Mouse (Mus musculus): Measurements from ENCODE around the gene Baz2b. TPM values are rescaled to one million over a fixed set of nuclear protein-coding genes. Genes with fewer than 3 reads are reported as not detected.
"Not testable (repeated sequence)": the region's sequence is repeated elsewhere in the genome, so short reads cannot be mapped to it uniquely, and the experiment has no call there.

The Baz2b gene
- polyA plus RNA-seq, 1 experiment from 2014 or later: 64.6 TPM

- no peak overlapping the region for H3K4me2 ChIP-seq (replicated peaks)
- no peak overlapping the region for H3K4me3 ChIP-seq
- no peaks in the 10 kb centered on the region for H3K9me3 ChIP-seq
- H3K36me3 ChIP-seq: no peaks in the 10 kb centered on the region
- no peak overlapping the region for H3K27ac ChIP-seq
- H3K4me1 ChIP-seq: peaks cover 22% of the 10 kb centered on the region
- no peak for ATAC-seq (ENCODE audit: low FRiP score, low read depth)
- H3K27me3 ChIP-seq: no peaks in the 10 kb centered on the region
- no peak overlapping the region for H3K9ac ChIP-seq
- WGBS: 44% methylated on average over 4 of the region's 4 CpGs
These were observed 128.8 kb downstream of the Baz2b start for GRCm38 (mm10) chr2:60080831-60081230.

- ATAC-seq (ENCODE audit: low FRiP score, low read depth): no peak
- H3K4me1 ChIP-seq: peaks cover 7% of the 10 kb centered on the region
- H3K4me3 ChIP-seq: no peak overlapping the region
- no peaks in the 10 kb centered on the region for H3K27me3 ChIP-seq
- peaks cover 8% of the 10 kb centered on the region for H3K36me3 ChIP-seq
- no peaks in the 10 kb centered on the region for H3K9me3 ChIP-seq
- H3K9ac ChIP-seq: no peak overlapping the region
- H3K4me2 ChIP-seq (replicated peaks): no peak overlapping the region
- 52% methylated on average over 9 of the region's 9 CpGs for WGBS
- H3K27ac ChIP-seq: no peak overlapping the region
These were observed 132.0 kb downstream of the Baz2b start for GRCm38 (mm10) chr2:60077631-60078030.

- H3K4me3 ChIP-seq: no peak overlapping the region
- no peak overlapping the region for H3K9ac ChIP-seq
- H3K4me2 ChIP-seq (replicated peaks): no peak overlapping the region
- no peak for ATAC-seq (ENCODE audit: low FRiP score, low read depth)
- H3K4me1 ChIP-seq: peaks cover 6% of the 10 kb centered on the region; the same call in 1 of the 2 replicates
- H3K27ac ChIP-seq: no peak overlapping the region
- no peaks in the 10 kb centered on the region for H3K9me3 ChIP-seq
- 79% methylated on average over 7 of the region's 7 CpGs for WGBS
- H3K36me3 ChIP-seq: peaks cover 8% of the 10 kb centered on the region
- H3K27me3 ChIP-seq: no peaks in the 10 kb centered on the region
These were observed 132.8 kb downstream of the Baz2b start for GRCm38 (mm10) chr2:60076800-60077199.

GRCm38 (mm10) chr2:60076025-60076424, 133.6 kb downstream of the Baz2b start:
- no peak for ATAC-seq (ENCODE audit: low FRiP score, low read depth)
- Histone ChIP-seq H3K4me3 (no peak overlapping the region), H3K9ac (no peak overlapping the region), H3K27me3 (no peaks in the 10 kb centered on the region), H3K9me3 (no peaks in the 10 kb centered on the region), H3K27ac (no peak overlapping the region), H3K36me3 (peaks cover 8% of the 10 kb centered on the region), H3K4me2 (replicated peaks) (no peak overlapping the region), H3K4me1 (peaks cover 6% of the 10 kb centered on the region; the same call in 1 of the 2 replicates)
- 79% methylated on average over 1 of the region's 1 CpGs for WGBS

GRCm38 (mm10) chr2:60073798-60074197, 135.8 kb downstream of the Baz2b start:
- H3K4me3 ChIP-seq; H3K4me2 ChIP-seq (replicated peaks); ATAC-seq (ENCODE audit: low FRiP score, low read depth); H3K27me3 ChIP-seq; H3K9me3 ChIP-seq; H3K36me3 ChIP-seq; H3K27ac ChIP-seq; H3K4me1 ChIP-seq; H3K9ac ChIP-seq: not testable (repeated sequence)
- 88% methylated on average over 1 of the region's 1 CpGs for WGBS

GRCm38 (mm10) chr2:60071813-60072212, 137.8 kb downstream of the Baz2b start:
- no peak for ATAC-seq (ENCODE audit: low FRiP score, low read depth)
- Histone ChIP-seq H3K27me3 (no peaks in the 10 kb centered on the region), H3K4me2 (replicated peaks) (no peak overlapping the region), H3K4me3 (no peak overlapping the region), H3K9me3 (no peaks in the 10 kb centered on the region), H3K4me1 (peaks cover 3% of the 10 kb centered on the region; the same call in 1 of the 2 replicates), H3K36me3 (peaks cover 8% of the 10 kb centered on the region), H3K27ac (no peak overlapping the region), H3K9ac (no peak overlapping the region)
- 33% methylated on average over 8 of the region's 8 CpGs for WGBS

- H3K36me3 ChIP-seq: peaks cover 8% of the 10 kb centered on the region
- no peak overlapping the region for H3K27ac ChIP-seq
- ATAC-seq (ENCODE audit: low FRiP score, low read depth): no peak
- 80% methylated on average over 5 of the region's 5 CpGs for WGBS
- peaks cover 3% of the 10 kb centered on the region; the same call in 1 of the 2 replicates for H3K4me1 ChIP-seq
- no peak overlapping the region for H3K4me3 ChIP-seq
- H3K9ac ChIP-seq: no peak overlapping the region
- no peak overlapping the region for H3K4me2 ChIP-seq (replicated peaks)
- H3K27me3 ChIP-seq: no peaks in the 10 kb centered on the region
- no peaks in the 10 kb centered on the region for H3K9me3 ChIP-seq
These were observed 138.7 kb downstream of the Baz2b start for GRCm38 (mm10) chr2:60070938-60071337.

- 87% methylated on average over 3 of the region's 3 CpGs for WGBS
- H3K9ac ChIP-seq: no peak overlapping the region
- H3K4me2 ChIP-seq (replicated peaks): no peak overlapping the region
- H3K4me1 ChIP-seq: peaks cover 3% of the 10 kb centered on the region; the same call in 1 of the 2 replicates
- peaks cover 20% of the 10 kb centered on the region for H3K36me3 ChIP-seq
- no peak for ATAC-seq (ENCODE audit: low FRiP score, low read depth)
- H3K27ac ChIP-seq: no peak overlapping the region
- no peaks in the 10 kb centered on the region; the same call in 1 of the 2 replicates for H3K9me3 ChIP-seq
- H3K27me3 ChIP-seq: no peaks in the 10 kb centered on the region
- no peak overlapping the region for H3K4me3 ChIP-seq
These were observed 141.2 kb downstream of the Baz2b start for GRCm38 (mm10) chr2:60068468-60068867.

GRCm38 (mm10) chr2:60065415-60065814, 144.2 kb downstream of the Baz2b start:
- Histone ChIP-seq H3K36me3 (peaks cover 25% of the 10 kb centered on the region), H3K4me1 (peaks cover 3% of the 10 kb centered on the region; the same call in 1 of the 2 replicates), H3K27me3 (no peaks in the 10 kb centered on the region), H3K9me3 (peaks cover 4% of the 10 kb centered on the region), H3K9ac (no peak overlapping the region), H3K4me2 (replicated peaks) (no peak overlapping the region), H3K4me3 (no peak overlapping the region), H3K27ac (no peak overlapping the region)
- ATAC-seq (ENCODE audit: low FRiP score, low read depth): no peak
- 87% methylated on average over 5 of the region's 5 CpGs for WGBS

- no peak overlapping the region for H3K9ac ChIP-seq
- H3K36me3 ChIP-seq: peaks cover 20% of the 10 kb centered on the region
- H3K4me2 ChIP-seq (replicated peaks): no peak overlapping the region
- H3K9me3 ChIP-seq: peaks cover 4% of the 10 kb centered on the region
- no peak overlapping the region for H3K27ac ChIP-seq
- H3K4me1 ChIP-seq: peaks cover 11% of the 10 kb centered on the region
- no peak overlapping the region for H3K4me3 ChIP-seq
- H3K27me3 ChIP-seq: no peaks in the 10 kb centered on the region
- ATAC-seq (ENCODE audit: low FRiP score, low read depth): no peak
- WGBS: 98% methylated on average over 1 of the region's 1 CpGs
These were observed 149.4 kb downstream of the Baz2b start for GRCm38 (mm10) chr2:60060185-60060775.

GRCm38 (mm10) chr2:60059300-60059699, 150.3 kb downstream of the Baz2b start:
- H3K4me1 ChIP-seq: peaks cover 17% of the 10 kb centered on the region

GRCm38 (mm10) chr2:60056043-60056442, 153.6 kb downstream of the Baz2b start:
- Histone ChIP-seq H3K4me2 (replicated peaks) (no peak overlapping the region), H3K27ac (no peak overlapping the region; the same call in 1 of the 2 replicates), H3K36me3 (no peaks in the 10 kb centered on the region), H3K4me1 (peaks cover 30% of the 10 kb centered on the region), H3K4me3 (no peak overlapping the region), H3K9me3 (no peaks in the 10 kb centered on the region), H3K9ac (no peak overlapping the region), H3K27me3 (no peaks in the 10 kb centered on the region)
- ATAC-seq (ENCODE audit: low FRiP score, low read depth): no peak
- WGBS: 23% methylated on average over 4 of the region's 4 CpGs

More at GRCm38 (mm10) chr2:60059300-60059699, 150.3 kb downstream of the Baz2b start:
- no peak for ATAC-seq (ENCODE audit: low FRiP score, low read depth)
- Histone ChIP-seq H3K9ac (no peak overlapping the region), H3K27ac (no peak overlapping the region), H3K36me3 (peaks cover 10% of the 10 kb centered on the region), H3K4me3 (no peak overlapping the region), H3K9me3 (peaks cover 4% of the 10 kb centered on the region; the same call in 1 of the 2 replicates), H3K27me3 (no peaks in the 10 kb centered on the region), H3K4me2 (replicated peaks) (no peak overlapping the region)
- 96% methylated on average over 5 of the region's 5 CpGs for WGBS
